Mouse (Mus musculus) gastrocnemius, postnatal 36 days (tissue): ENCODE measurements at regions not wholly inside any gene's neighbourhood (a gene's known extent, or its start where the extent isn't known, plus 50 kb on each side); places are given as distances from the start of the nearest gene placed in this dataset.

Experiments
- DNase-seq, 2 experiments: peaks; one replicate each; pipeline ENCODE4 v3.0.0; 2022
- intact Hi-C: fragments of 180-260 bp; cut with DNase I; formaldehyde crosslinking; loops from one replicate; pipeline ENCODE4 v1.15.1; 2025

- intact Hi-C loops, result no loop called here
- no peak for DNase-seq
Measured at GRCm38 (mm10) chr12:12882931-12883553, 58.7 kb downstream of the Mycn start.

- intact Hi-C loops, result no loop called here
- no peak for DNase-seq
Measured at GRCm38 (mm10) chr12:12878031-12878430, 63.7 kb downstream of the Mycn start.

- no peak for DNase-seq
- intact Hi-C loops, result no loop called here
Measured at GRCm38 (mm10) chr12:12877539-12877938, 64.2 kb downstream of the Mycn start.

- no peak for DNase-seq
- intact Hi-C loops, result no loop called here
Measured at GRCm38 (mm10) chr12:12875976-12876745, 65.6 kb downstream of the Mycn start.

GRCm38 (mm10) chr12:12873551-12873950, 68.2 kb downstream of the Mycn start:
- intact Hi-C loops, result no loop called here
- no peak for DNase-seq

- intact Hi-C loops, result no loop called here
- DNase-seq, result no peak
Measured at GRCm38 (mm10) chr12:12872974-12873373, 68.7 kb downstream of the Mycn start.

- no peak for DNase-seq
- intact Hi-C loops, result no loop called here
Measured at GRCm38 (mm10) chr12:12871272-12871671, 70.4 kb downstream of the Mycn start.

- intact Hi-C loops, result no loop called here
- no peak for DNase-seq
Measured at GRCm38 (mm10) chr12:12866590-12866989, 75.1 kb downstream of the Mycn start.

GRCm38 (mm10) chr12:12850681-12851080, 91.0 kb downstream of the Mycn start:
- intact Hi-C loops, result no loop called here
- DNase-seq, result no peak

GRCm38 (mm10) chr12:12846716-12847115, 95.0 kb downstream of the Mycn start:
- DNase-seq, result no peak
- intact Hi-C loops, result no loop called here

- DNase-seq, result no peak
- intact Hi-C loops, result no loop called here
Measured at GRCm38 (mm10) chr12:12842247-12842957, 99.3 kb downstream of the Mycn start.

- DNase-seq, result no peak
- intact Hi-C loops, result no loop called here
Measured at GRCm38 (mm10) chr12:12841385-12842238, 100.1 kb downstream of the Mycn start.

GRCm38 (mm10) chr12:12840661-12841384, 100.9 kb downstream of the Mycn start:
- intact Hi-C loops, result no loop called here
- DNase-seq, result no peak

GRCm38 (mm10) chr12:12837775-12838174, 103.9 kb downstream of the Mycn start:
- intact Hi-C loops, result no loop called here
- DNase-seq, result no peak

- intact Hi-C loops, result no loop called here
- no peak for DNase-seq
Measured at GRCm38 (mm10) chr12:12827821-12828641, 113.7 kb downstream of the Mycn start.

- DNase-seq, result no peak
- intact Hi-C loops, result no loop called here
Measured at GRCm38 (mm10) chr12:12827379-12827778, 114.3 kb downstream of the Mycn start.

- DNase-seq, result no peak
- intact Hi-C loops, result no loop called here
Measured at GRCm38 (mm10) chr12:12826431-12826830, 115.3 kb downstream of the Mycn start.

GRCm38 (mm10) chr12:12825842-12826241, 115.9 kb downstream of the Mycn start:
- intact Hi-C loops, result no loop called here
- DNase-seq, result no peak

- DNase-seq, result no peak
- intact Hi-C loops, result no loop called here
Measured at GRCm38 (mm10) chr12:12821473-12821872, 120.2 kb downstream of the Mycn start.
